ENCODE assay signal across 16 mouse cellular contexts in the genomic region with DNA sequence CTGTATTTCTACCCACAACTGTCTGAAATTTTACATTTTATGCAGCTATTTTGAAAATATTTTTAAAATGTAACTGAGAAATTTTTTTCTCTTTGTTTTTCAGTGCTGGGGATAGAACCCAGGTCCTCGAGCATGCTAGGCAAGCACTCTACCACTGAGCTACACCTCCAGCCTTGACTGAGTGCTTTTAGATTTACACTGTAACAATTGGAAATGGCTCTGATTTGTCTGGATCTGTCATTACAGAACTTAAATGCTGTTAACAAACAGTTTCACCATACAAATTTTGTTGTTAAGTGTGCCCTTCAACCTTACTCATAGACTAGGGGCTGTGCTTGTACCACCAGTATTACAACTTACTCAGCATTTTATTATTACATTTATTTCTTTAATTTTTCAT.
"Had no signal": no experiment of that assay in that cellular context is flagged by ENCODE, and none has a peak within 500 bp of the region (broad histone marks: within the 10 kb centered on the region; RNA-seq: fewer than 3 reads in every experiment).

No protein-coding gene starts in this region.

- H3K27me3 ChIP-seq: neural tube, embryonic 13.5 days; neural tube, embryonic 15.5 days; stomach, embryonic 15.5 days had no signal

- H3K4me2 ChIP-seq: neural tube, embryonic 13.5 days; neural tube, embryonic 15.5 days; stomach, embryonic 15.5 days had no signal

- DNase-seq: retina, postnatal 1 day; right cerebral cortex, adult 18-20 months; right cerebral cortex, postnatal 14 days; right cerebral cortex, postnatal 25 days; right cerebral cortex, postnatal 4 days; spleen, adult 18-20 months; thymus, adult 18-20 months; thymus, adult 2 months; thymus, postnatal 14 days; thymus, postnatal 25 days; thymus, postnatal 36 days; thymus, postnatal 4 days had no signal

- H3K27ac ChIP-seq: neural tube, embryonic 13.5 days; neural tube, embryonic 15.5 days; stomach, embryonic 15.5 days; stomach, postnatal 0 days had no signal

- H3K4me3 ChIP-seq: neural tube, embryonic 13.5 days; neural tube, embryonic 15.5 days; stomach, embryonic 15.5 days had no signal

- H3K9me3 ChIP-seq: neural tube, embryonic 13.5 days; neural tube, embryonic 15.5 days; stomach, embryonic 15.5 days had no signal

- H3K4me1 ChIP-seq: neural tube, embryonic 13.5 days; neural tube, embryonic 15.5 days; stomach, embryonic 15.5 days had no signal

- H3K9ac ChIP-seq: neural tube, embryonic 13.5 days; neural tube, embryonic 15.5 days; stomach, embryonic 15.5 days had no signal

- H3K36me3 ChIP-seq: neural tube, embryonic 13.5 days; neural tube, embryonic 15.5 days; stomach, embryonic 15.5 days had no signal
